Mouse (Mus musculus) lung, postnatal 0 days (tissue): ENCODE data around the gene Ppp1r1a.

Experiments used
- CTCF ChIP-seq: IDR thresholded peaks from 2 replicates; pipeline ENCODE4 v1.5.1; 2016; ENCODE audit warnings: antibody characterized with exemption, mild to moderate bottlenecking
- EP300 ChIP-seq: IDR thresholded peaks from 2 replicates; pipeline ENCODE4 v1.6.1; 2016; ENCODE audit warnings: antibody characterized with exemption, mild to moderate bottlenecking, control low read depth

- peak; percentile 38; the same call in 1 of the 2 replicates for TF ChIP-seq CTCF
- no peak for TF ChIP-seq EP300
Measured at GRCm38 (mm10) chr15:103547983-103548382, 10.2 kb upstream of the Ppp1r1a start.
